8 mouse cellular contexts compared by ENCODE assay signal in the genomic region with DNA sequence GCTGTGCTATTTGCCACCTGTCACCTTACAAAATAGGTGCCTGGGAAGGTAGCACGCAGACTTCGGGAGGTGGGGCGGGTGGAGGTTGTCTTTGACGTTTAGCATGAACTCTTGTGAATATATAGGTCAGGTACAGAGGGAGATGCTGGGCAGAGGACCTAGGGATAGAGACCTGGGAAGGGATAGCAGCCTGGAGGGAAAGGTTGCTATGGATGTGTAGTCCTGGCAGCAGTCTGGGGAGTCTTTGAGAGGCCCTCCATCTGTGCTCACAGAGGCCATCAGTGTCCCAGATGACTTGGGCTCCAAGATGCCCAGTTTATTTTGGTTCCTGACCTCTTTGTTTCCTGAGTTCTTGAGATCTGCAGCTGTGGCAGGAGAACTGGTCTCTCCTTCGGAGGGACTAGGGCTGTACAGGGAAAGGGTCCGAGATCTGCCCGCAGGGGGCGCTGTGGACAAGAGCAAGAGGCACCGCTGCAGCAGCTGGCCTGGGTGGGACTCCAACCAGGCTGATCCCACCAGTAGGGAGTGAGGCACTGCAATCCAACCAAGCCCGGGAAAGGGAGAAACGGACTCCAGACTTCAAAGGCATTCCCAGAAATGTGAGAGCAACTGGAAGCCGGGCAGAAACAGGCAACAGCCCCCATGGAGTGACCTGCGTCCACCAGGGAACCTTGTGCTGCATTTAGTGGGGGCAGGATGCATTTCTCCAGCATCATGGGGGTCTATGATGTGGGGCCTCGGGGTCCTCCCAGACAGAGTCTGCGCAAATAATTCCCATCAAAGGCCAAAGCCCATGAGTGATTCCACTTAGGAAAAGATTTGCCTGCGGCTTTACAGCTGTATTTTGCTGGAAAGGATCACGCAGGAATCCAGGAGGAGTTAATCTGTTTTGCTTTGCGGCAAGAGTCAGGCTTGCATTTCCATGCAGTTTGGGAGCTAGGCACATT.
A peak's percentile ranks its signal among the peaks of the same experiment; 100 is the strongest.
DNase-seq lines count a peak whose midpoint lies in the region; ATAC-seq and TF ChIP-seq lines count a peak whose summit lies in the region.

No protein-coding gene starts in this region.

- H3K4me3 ChIP-seq in embryonic facial prominence, embryonic 15.5 days (replicated peaks), result no peak overlapping the region
- no peak overlapping the region for H3K4me3 ChIP-seq in heart, postnatal 0 days (ENCODE audit: low read depth, low read length)
- no peak overlapping the region for H3K4me3 ChIP-seq in lung, embryonic 15.5 days

- no peak overlapping the region for H3K9ac ChIP-seq in embryonic facial prominence, embryonic 15.5 days
- no peak overlapping the region for H3K9ac ChIP-seq in heart, postnatal 0 days (replicated peaks; ENCODE audit: low read depth, low read length)
- no peak overlapping the region for H3K9ac ChIP-seq in lung, embryonic 15.5 days

- peak; percentile 62 for DNase-seq in A20 (ENCODE audit: low read depth, low spot score)
- DNase-seq in adrenal gland, postnatal 36 days, result peak; percentile 84 to 88
- peak; percentile 70 for DNase-seq in heart, postnatal 0 days (ENCODE audit: low spot score)
- peak; percentile 22 to 57 for DNase-seq in layer of hippocampus, adult 18-20 months (ENCODE audit: low spot score in 2 of 2)
- DNase-seq in ovary, postnatal 14 days (ENCODE audit: low spot score), result peak; percentile 94
- DNase-seq in thymus, postnatal 10 days (ENCODE audit: low spot score in 2 of 2), result peak; percentile 66 to 92

- peaks cover 9% of the 10 kb centered on the region for H3K27me3 ChIP-seq in embryonic facial prominence, embryonic 15.5 days
- H3K27me3 ChIP-seq in heart, postnatal 0 days (ENCODE audit: control insufficient read depth, insufficient read depth, low read length), result peaks cover 13% of the 10 kb centered on the region; the same call in 1 of the 2 replicates
- H3K27me3 ChIP-seq in lung, embryonic 15.5 days, result no peaks in the 10 kb centered on the region; the same call in 1 of the 2 replicates

- peak; percentile 71 for TF ChIP-seq CTCF in heart, postnatal 0 days (IDR thresholded peaks at IDR 0.05; ENCODE audit: low read depth)

- no peaks in the 10 kb centered on the region for H3K36me3 ChIP-seq in embryonic facial prominence, embryonic 15.5 days
- H3K36me3 ChIP-seq in heart, postnatal 0 days (replicated peaks; ENCODE audit: control insufficient read depth, insufficient read depth, low read length), result no peaks in the 10 kb centered on the region
- H3K36me3 ChIP-seq in lung, embryonic 15.5 days, result no peaks in the 10 kb centered on the region

- peak; percentile 94 for ATAC-seq in embryonic facial prominence, embryonic 15.5 days (ENCODE audit: insufficient number of reproducible peaks, low FRiP score, low TSS enrichment, low read depth)
- ATAC-seq in heart, postnatal 0 days (ENCODE audit: insufficient read depth, low read depth), result peak; percentile 67
- ATAC-seq in lung, embryonic 15.5 days (ENCODE audit: borderline replicate concordance, extremely low read depth, low FRiP score, low TSS enrichment), result peak; percentile 95

- no peak for TF ChIP-seq EP300 in heart, postnatal 0 days (IDR thresholded peaks at IDR 0.05; ENCODE audit: low read depth)

- peak overlapping the region; percentile 23 for H3K4me2 ChIP-seq in embryonic facial prominence, embryonic 15.5 days (replicated peaks)
- no peak overlapping the region for H3K4me2 ChIP-seq in heart, postnatal 0 days (ENCODE audit: low read depth, low read length)
- peak overlapping the region; percentile 26; the same call in 1 of the 2 replicates for H3K4me2 ChIP-seq in lung, embryonic 15.5 days

- H3K27ac ChIP-seq in embryonic facial prominence, embryonic 15.5 days (replicated peaks), result peak overlapping the region; percentile 52
- no peak overlapping the region for H3K27ac ChIP-seq in heart, postnatal 0 days (ENCODE audit: low read depth)
- H3K27ac ChIP-seq in lung, embryonic 15.5 days, result no peak overlapping the region

- H3K4me1 ChIP-seq in embryonic facial prominence, embryonic 15.5 days, result peaks cover 20% of the 10 kb centered on the region
- no peaks in the 10 kb centered on the region for H3K4me1 ChIP-seq in heart, postnatal 0 days (ENCODE audit: control insufficient read depth, insufficient read depth)
- H3K4me1 ChIP-seq in lung, embryonic 15.5 days, result peaks cover 8% of the 10 kb centered on the region

- no peaks in the 10 kb centered on the region for H3K9me3 ChIP-seq in embryonic facial prominence, embryonic 15.5 days (replicated peaks)
- H3K9me3 ChIP-seq in heart, postnatal 0 days (replicated peaks; ENCODE audit: control insufficient read depth, low read length), result no peaks in the 10 kb centered on the region
- H3K9me3 ChIP-seq in lung, embryonic 15.5 days, result no peaks in the 10 kb centered on the region

- WGBS in embryonic facial prominence, embryonic 15.5 days, result 17% methylated on average over 18 of the region's 18 CpGs
- 34% methylated on average over 18 of the region's 18 CpGs for WGBS in heart, postnatal 0 days
- 27% methylated on average over 18 of the region's 18 CpGs for WGBS in lung, embryonic 15.5 days

Comparison
In these comparisons a context has a peak if more than half of its experiments do, and no peak if none do; other contexts are left out.
1. DNase-seq: peak in every context shown above with its lines; median percentile 94 in ovary, postnatal 14 days; 86 in adrenal gland, postnatal 36 days; 79 in thymus, postnatal 10 days; 70 in heart, postnatal 0 days; 62 in A20; 40 in layer of hippocampus, adult 18-20 months.